ENCODE assay signal across 9 mouse cellular contexts in genomic region chr5:63949195-63949594, GRCm38 (mm10). TPM values are rescaled to one million over a fixed set of nuclear protein-coding genes. Genes with fewer than 3 reads are reported as not detected.
DNase-seq lines count a peak whose midpoint lies in the region; ATAC-seq lines count a peak whose summit lies in the region.
"Had no signal": no experiment of that assay in that cellular context is flagged by ENCODE, and none has a peak within 500 bp of the region (broad histone marks: within the 10 kb centered on the region; RNA-seq: fewer than 3 reads in every experiment).

No protein-coding gene starts in this region.

- H3K27me3 ChIP-seq in kidney, embryonic 14.5 days (ENCODE audit: control insufficient read depth, insufficient read depth, low read length): no peaks in the 10 kb centered on the region

- WGBS in kidney, embryonic 14.5 days: 19% methylated on average over 3 of the region's 3 CpGs

- no peaks in the 10 kb centered on the region for H3K36me3 ChIP-seq in kidney, embryonic 14.5 days (ENCODE audit: control insufficient read depth, insufficient read depth, low read length)

- H3K4me1 ChIP-seq in kidney, embryonic 14.5 days (ENCODE audit: control insufficient read depth, insufficient read depth, low read length): peaks cover 16% of the 10 kb centered on the region

- no peak overlapping the region for H3K9ac ChIP-seq in kidney, embryonic 14.5 days (ENCODE audit: low read depth, low read length)
- H3K9ac ChIP-seq: hindbrain, embryonic 14.5 days had no signal

- no peaks in the 10 kb centered on the region for H3K9me3 ChIP-seq in kidney, embryonic 14.5 days (ENCODE audit: control insufficient read depth, low read length)

- DNase-seq in embryo, embryonic 10 days (ENCODE audit: low spot score): peak; percentile 56
- no peak for DNase-seq in embryo, embryonic 9.5 days (ENCODE audit: extremely low spot score)
- DNase-seq in MN1 (ENCODE audit: low spot score): peak; percentile 83
- DNase-seq in lung, postnatal 36 days: peak; percentile 70
- DNase-seq in thymus, postnatal 25 days: no peak
- DNase-seq in left cerebral cortex, postnatal 4 days: no peak
- DNase-seq in layer of hippocampus, postnatal 14 days (ENCODE audit: low spot score in 2 of 2): no peak

- H3K4me3 ChIP-seq in kidney, embryonic 14.5 days (ENCODE audit: low read length): no peak overlapping the region

- no peak overlapping the region for H3K4me2 ChIP-seq in kidney, embryonic 14.5 days (replicated peaks; ENCODE audit: low read depth, low read length)
- H3K4me2 ChIP-seq: hindbrain, embryonic 14.5 days had no signal

- H3K27ac ChIP-seq in kidney, embryonic 14.5 days (ENCODE audit: low read depth, low read length): peak overlapping the region; percentile 27; the same call in 1 of the 2 replicates
- H3K27ac ChIP-seq: hindbrain, embryonic 14.5 days had no signal

- intact Hi-C loops in left cerebral cortex, postnatal 4 days (cut with DNase I): no loop called here

- ATAC-seq in kidney, embryonic 14.5 days (ENCODE audit: low FRiP score, low TSS enrichment): peak; percentile 47; the same call in 1 of the 2 replicates

RNA-seq across cellular contexts. Expression of gene Rell1, which starts 19.5 kb away (rescaled TPM):
- 13.2 and 13.7 TPM in 2 replicates for polyA plus RNA-seq in kidney, embryonic 14.5 days (2014; fragmentation: Nextera tagmentation; extraction: Ambion mirVana)
- total RNA-seq in left cerebral cortex, postnatal 4 days (2021): 10 to 100 TPM; 12.1 to 12.8 TPM
- total RNA-seq in layer of hippocampus, postnatal 14 days (2021): 10 to 100 TPM; 15.4 to 15.7 TPM

Comparison
In these comparisons a context has a peak if more than half of its experiments do, and no peak if none do; other contexts are left out.
1. DNase-seq: peak in embryo, embryonic 10 days (single experiment), MN1 (single experiment) and lung, postnatal 36 days (single experiment); none in embryo, embryonic 9.5 days (single experiment), thymus, postnatal 25 days (single experiment), left cerebral cortex, postnatal 4 days (single experiment) and layer of hippocampus, postnatal 14 days (0 of 2).